ENCODE assay signal across 13 mouse cellular contexts in genomic region chr11:104303088-104303960, GRCm38 (mm10).
DNase-seq lines count a peak whose midpoint lies in the region; ATAC-seq and TF ChIP-seq lines count a peak whose summit lies in the region.
"Had no signal": no experiment of that assay in that cellular context is flagged by ENCODE, and none has a peak within 500 bp of the region (broad histone marks: within the 10 kb centered on the region; RNA-seq: fewer than 3 reads in every experiment).

No protein-coding gene starts in this region.

- no peaks in the 10 kb centered on the region for H3K27me3 ChIP-seq in embryonic facial prominence, embryonic 12.5 days
- no peaks in the 10 kb centered on the region for H3K27me3 ChIP-seq in midbrain, embryonic 14.5 days (ENCODE audit: control insufficient read depth, insufficient read depth, low read length)

- peak overlapping the region; percentile 2; the same call in 1 of the 2 replicates for H3K27ac ChIP-seq in left cerebral cortex, adult 2 months
- no peak overlapping the region for H3K27ac ChIP-seq in embryonic facial prominence, embryonic 12.5 days
- no peak overlapping the region for H3K27ac ChIP-seq in midbrain, embryonic 14.5 days (replicated peaks; ENCODE audit: low read depth, low read length)

- WGBS in embryonic facial prominence, embryonic 12.5 days, result 19% methylated on average over 8 of the region's 8 CpGs
- 58% methylated on average over 8 of the region's 8 CpGs for WGBS in midbrain, embryonic 14.5 days

- ATAC-seq in embryonic facial prominence, embryonic 12.5 days (ENCODE audit: insufficient number of reproducible peaks, insufficient read depth, low FRiP score, low TSS enrichment), result no peak
- peak; percentile 62 for ATAC-seq in megakaryocyte progenitor cell, adult 5-6 weeks (replicated peaks; ENCODE audit: poor library complexity)
- no peak for ATAC-seq in midbrain, embryonic 14.5 days (ENCODE audit: low FRiP score, low TSS enrichment)

- no peak overlapping the region for H3K9ac ChIP-seq in embryonic facial prominence, embryonic 12.5 days
- no peak overlapping the region for H3K9ac ChIP-seq in midbrain, embryonic 14.5 days (replicated peaks; ENCODE audit: low read length)

- peaks cover 9% of the 10 kb centered on the region; the same call in 1 of the 2 replicates for H3K4me1 ChIP-seq in embryonic facial prominence, embryonic 12.5 days
- H3K4me1 ChIP-seq in midbrain, embryonic 14.5 days (ENCODE audit: control insufficient read depth, insufficient read depth, low read length), result no peaks in the 10 kb centered on the region

- peak; percentile 62 for DNase-seq in adrenal gland, adult 2 months
- no peak for DNase-seq in adrenal gland, postnatal 4 days (ENCODE audit: low spot score in 2 of 2)
- DNase-seq in left cerebral cortex, adult 2 months (ENCODE audit: extremely low spot score in 1 of 2, low spot score in 2 of 2), result no peak
- no peak for DNase-seq in left cerebral cortex, adult 18-20 months (ENCODE audit: low spot score in 2 of 2)
- DNase-seq in midbrain, embryonic 14.5 days, result no peak
- no peak for DNase-seq in kidney, postnatal 4 days
- DNase-seq: cerebellum, postnatal 14 days; gastrocnemius, postnatal 10 days; lung, postnatal 14 days had no signal

- no peaks in the 10 kb centered on the region for H3K36me3 ChIP-seq in embryonic facial prominence, embryonic 12.5 days
- H3K36me3 ChIP-seq in midbrain, embryonic 14.5 days (ENCODE audit: control insufficient read depth, insufficient read depth, low read length), result peaks cover 57% of the 10 kb centered on the region

- no peak for TF ChIP-seq CTCF in left cerebral cortex, adult 2 months (IDR thresholded peaks at IDR 0.05)

- no peaks in the 10 kb centered on the region for H3K9me3 ChIP-seq in embryonic facial prominence, embryonic 12.5 days
- H3K9me3 ChIP-seq in midbrain, embryonic 14.5 days (ENCODE audit: control insufficient read depth, low read length), result no peaks in the 10 kb centered on the region

- intact Hi-C loops in left cerebral cortex, adult 2 months (cut with DNase I), result no loop called here

- 0 out of 2 replicates have a peak overlapping the region, but pooled peaks have one; percentile 3 for H3K4me2 ChIP-seq in embryonic facial prominence, embryonic 12.5 days (replicated peaks)
- no peak overlapping the region for H3K4me2 ChIP-seq in midbrain, embryonic 14.5 days (ENCODE audit: low read length)
- H3K4me2 ChIP-seq: midbrain, embryonic 11.5 days had no signal

- H3K4me3 ChIP-seq in left cerebral cortex, adult 2 months, result no peak overlapping the region
- no peak overlapping the region for H3K4me3 ChIP-seq in embryonic facial prominence, embryonic 12.5 days
- H3K4me3 ChIP-seq in midbrain, embryonic 14.5 days (replicated peaks; ENCODE audit: low read depth, low read length), result no peak overlapping the region
- H3K4me3 ChIP-seq: myocyte had no signal
